Mouse (Mus musculus) T-cell, adult 66 days (primary cell): ENCODE measurements around the gene Pcnx2. TPM values are rescaled to one million over a fixed set of nuclear protein-coding genes. Genes with fewer than 3 reads are reported as not detected.

ENCODE experiments used
- total RNA-seq, 2 experiments: library from RNA; stranded (reverse); gene quantifications; 3 replicates in 1 of 2; 4 replicates in 1 of 2; pipeline ENCODE4 v1.2.4; 2023

The Pcnx2 gene
- not detected for total RNA-seq

DNA sequence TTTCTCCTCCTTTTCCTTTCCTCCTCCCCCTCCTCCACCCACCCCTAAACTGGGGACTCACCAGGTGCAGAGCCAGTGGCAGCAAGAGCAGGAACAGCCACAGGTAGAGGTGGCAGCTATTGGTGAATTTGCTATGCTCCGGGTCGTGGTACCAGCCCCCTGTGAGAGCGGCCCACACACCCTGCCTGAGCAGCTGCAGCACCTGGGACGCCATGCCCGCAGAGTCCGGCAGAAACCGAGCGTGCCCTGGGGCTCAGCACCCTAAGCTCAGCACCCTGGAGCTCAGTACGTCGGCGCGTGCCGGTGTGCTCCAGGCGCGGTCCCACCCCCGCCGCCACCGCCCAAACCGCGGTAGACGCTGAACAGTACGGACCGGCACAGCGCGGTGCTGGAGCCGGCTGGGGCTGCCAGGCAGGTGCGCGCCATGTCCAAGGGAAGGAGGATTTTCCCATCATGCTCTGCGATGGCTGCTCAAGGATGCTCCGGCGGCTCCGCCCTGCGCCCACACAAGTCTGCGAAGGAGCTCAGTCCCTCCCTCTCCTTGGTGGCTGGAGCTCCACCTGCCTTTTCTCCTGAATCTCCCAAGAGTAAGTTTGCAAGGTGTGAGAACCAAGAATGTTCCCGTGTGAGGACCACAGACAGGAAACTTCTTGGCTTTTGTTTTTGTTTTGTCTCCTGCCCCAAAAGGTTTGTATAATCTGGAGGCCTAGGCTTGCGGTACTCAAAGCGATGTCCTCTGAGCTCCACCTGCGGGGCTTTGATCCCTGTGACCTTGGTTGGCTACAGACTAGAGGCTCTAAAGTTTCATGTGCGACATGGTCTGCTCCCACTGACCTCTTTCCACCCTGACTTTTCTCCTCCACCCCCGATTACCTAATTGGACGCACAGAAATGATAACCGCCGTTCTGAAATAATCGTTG lies at the start of gene Pcnx2:
Gene Pcnx2 (minus strand): TSS at position 450 of the 921 bp plus-strand sequence.

DNA sequence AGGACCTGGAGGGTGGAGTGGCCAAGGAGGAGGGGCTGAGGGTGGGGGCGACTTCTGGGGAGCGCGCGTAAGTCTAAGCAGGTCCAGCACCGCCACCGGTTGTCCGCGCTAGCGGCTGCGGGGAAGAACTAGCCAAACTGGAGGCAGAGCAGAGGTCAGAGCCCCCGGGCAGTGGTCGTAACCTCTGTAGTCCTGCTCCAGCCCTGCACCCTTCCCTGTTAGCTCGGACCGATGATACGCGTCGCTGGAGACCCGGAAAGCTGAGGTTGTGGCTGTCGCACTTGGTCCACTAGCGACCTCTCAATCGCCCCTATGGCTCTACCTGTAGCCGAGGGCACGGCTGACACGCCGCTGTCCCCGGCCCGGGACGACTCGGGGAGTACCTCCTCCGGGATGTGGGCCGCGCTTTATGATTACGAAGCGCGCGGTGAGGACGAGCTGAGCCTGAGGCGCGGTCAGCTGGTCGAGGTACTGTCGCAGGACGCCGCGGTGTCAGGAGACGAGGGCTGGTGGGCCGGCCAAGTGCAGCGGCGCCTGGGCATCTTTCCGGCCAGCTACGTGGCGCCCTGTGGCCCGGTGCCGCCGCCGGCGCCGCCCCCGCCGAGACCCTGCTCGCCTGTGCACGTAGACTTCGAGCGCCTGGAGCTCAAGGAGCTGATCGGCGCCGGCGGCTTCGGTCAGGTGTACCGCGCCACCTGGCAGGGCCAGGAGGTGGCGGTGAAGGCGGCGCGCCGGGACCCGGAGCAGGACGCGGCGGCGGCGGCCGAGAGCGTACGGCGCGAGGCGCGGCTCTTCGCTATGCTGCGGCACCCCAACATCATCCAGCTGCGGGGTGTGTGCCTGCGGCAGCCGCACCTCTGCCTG lies 12.5 kb upstream of the Pcnx2 start, which contains the start of gene Map3k21:
Gene Map3k21 (plus strand): TSS at position 86 of the 864 bp plus-strand sequence.

DNA sequence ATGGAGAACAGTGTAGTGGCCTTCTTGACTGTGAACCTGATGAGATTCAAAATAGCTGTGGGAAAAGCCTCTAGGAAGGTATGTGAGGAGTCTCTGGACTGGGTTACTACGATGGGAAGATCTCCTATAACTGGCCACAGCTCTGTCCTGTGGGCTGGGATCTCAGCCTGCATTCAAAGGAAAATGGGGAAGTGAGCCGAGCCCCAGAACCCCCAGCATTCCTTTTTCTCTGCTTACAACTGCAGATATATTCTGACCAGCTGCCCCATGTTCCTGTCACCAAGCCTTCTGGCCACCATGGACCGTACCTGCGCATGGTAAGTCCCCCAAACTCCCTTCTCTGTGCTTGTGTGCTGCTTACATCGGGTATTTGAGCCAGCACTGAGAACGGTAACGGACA lies 168.4 kb downstream of the Pcnx2 start, which contains the start of gene Ntpcr:
Gene Ntpcr (plus strand): TSS at position 218 of the 400 bp plus-strand sequence.

Other genes starting within 250 kb of the Pcnx2 start
- gene Map10, start 228.5 kb downstream of the Pcnx2 start, total RNA-seq = 1 to 10 TPM; 1.2 to 2.2 TPM
- 10 to 100 TPM; 15.4 to 16.0 TPM for gene Ntpcr, start 168.4 kb downstream of the Pcnx2 start, total RNA-seq
- not detected for gene Map3k21, start 12.1 kb upstream of the Pcnx2 start, total RNA-seq
- under 1 TPM in 1 of 2 experiments, not detected in 1; 0.24 TPM for gene Kcnk1, start 96.9 kb upstream of the Pcnx2 start, total RNA-seq